Mouse (Mus musculus): ENCODE results near the gene H2-M10.3. TPM values are rescaled to one million over a fixed set of nuclear protein-coding genes. Genes with fewer than 3 reads are reported as not detected.

H2-M10.3 gene
- polyA plus RNA-seq (2014; fragmentation: Illumina TruSeq; extraction: RNeasy Lipid Tissue Mini Kit (QIAGEN cat#74804); ENCODE audit: low read depth, low replicate concordance), result not detected

DNA sequence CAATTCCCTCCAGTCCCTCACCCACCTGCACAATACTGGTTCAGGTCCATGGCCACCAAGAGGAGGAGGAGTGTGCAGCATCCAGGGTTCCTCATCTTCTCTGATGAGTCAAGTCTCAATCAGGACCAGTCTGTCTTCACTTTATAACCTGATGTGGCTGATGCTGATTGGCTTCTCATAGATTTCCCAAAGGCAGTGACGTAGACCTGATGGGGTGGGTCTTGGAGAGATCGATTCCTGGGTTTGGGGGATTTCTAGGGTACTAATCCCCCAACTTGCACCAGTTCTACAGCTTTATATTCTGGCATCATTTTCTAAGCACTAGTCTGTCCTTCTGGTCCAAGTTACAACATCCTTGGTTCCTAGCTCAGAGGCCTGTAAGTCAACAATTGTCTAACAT is at the start of gene H2-M10.3:
TSS of gene H2-M10.3 (minus strand) at position 101 of the 400 bp plus-strand sequence.

DNA sequence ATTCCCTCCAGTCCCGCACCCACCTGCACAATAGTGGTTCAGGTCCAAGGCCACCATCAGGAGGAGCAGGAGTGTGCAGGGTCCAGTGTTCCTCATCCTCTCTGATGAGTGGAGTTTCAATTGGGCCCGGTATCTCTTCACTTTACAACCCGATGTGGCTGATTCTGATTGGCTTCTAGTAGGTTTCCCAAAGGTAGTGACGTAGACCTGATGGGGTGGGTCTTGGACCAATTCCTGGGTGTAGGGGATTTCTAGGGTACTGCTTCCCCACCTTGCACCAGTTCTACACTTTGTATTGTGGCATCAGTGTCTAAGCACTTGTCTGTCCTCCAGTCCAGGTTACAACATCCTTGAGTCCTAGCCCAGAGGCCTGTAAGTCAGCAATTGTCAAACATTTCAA is 42.2 kb downstream of the H2-M10.3 start, which contains the start of gene H2-M10.1:
TSS of gene H2-M10.1 (minus strand) at position 101 of the 400 bp plus-strand sequence.

Other genes with a start within 250 kb of the H2-M10.3 start
- gene Gm19684, start 246.7 kb downstream of the H2-M10.3 start, polyA plus RNA-seq (2014; fragmentation: Illumina TruSeq; extraction: RNeasy Lipid Tissue Mini Kit (QIAGEN cat#74804); ENCODE audit: low read depth, low replicate concordance), result not detected
- not detected for gene Gm7030, start 239.0 kb downstream of the H2-M10.3 start, polyA plus RNA-seq (2014; fragmentation: Illumina TruSeq; extraction: RNeasy Lipid Tissue Mini Kit (QIAGEN cat#74804); ENCODE audit: low read depth, low replicate concordance)
- not detected for gene Gm8909, start 199.9 kb downstream of the H2-M10.3 start, polyA plus RNA-seq (2014; fragmentation: Illumina TruSeq; extraction: RNeasy Lipid Tissue Mini Kit (QIAGEN cat#74804); ENCODE audit: low read depth, low replicate concordance)
- gene H2-T3, start 178.1 kb downstream of the H2-M10.3 start, polyA plus RNA-seq (2014; fragmentation: Illumina TruSeq; extraction: RNeasy Lipid Tissue Mini Kit (QIAGEN cat#74804); ENCODE audit: low read depth, low replicate concordance), result not detected
- gene Rpp21, start 110.3 kb downstream of the H2-M10.3 start, polyA plus RNA-seq (2014; fragmentation: Illumina TruSeq; extraction: RNeasy Lipid Tissue Mini Kit (QIAGEN cat#74804); ENCODE audit: low read depth, low replicate concordance), result 3.7 TPM
- 10.6 TPM for gene Trim39, start 96.2 kb downstream of the H2-M10.3 start, polyA plus RNA-seq (2014; fragmentation: Illumina TruSeq; extraction: RNeasy Lipid Tissue Mini Kit (QIAGEN cat#74804); ENCODE audit: low read depth, low replicate concordance)
- gene H2-M10.2, start 81.9 kb downstream of the H2-M10.3 start, polyA plus RNA-seq (2014; fragmentation: Illumina TruSeq; extraction: RNeasy Lipid Tissue Mini Kit (QIAGEN cat#74804); ENCODE audit: low read depth, low replicate concordance), result not detected
- gene H2-M10.1, start 42.3 kb downstream of the H2-M10.3 start, polyA plus RNA-seq (2014; fragmentation: Illumina TruSeq; extraction: RNeasy Lipid Tissue Mini Kit (QIAGEN cat#74804); ENCODE audit: low read depth, low replicate concordance), result not detected
- gene H2-M10.4, start 93.9 kb upstream of the H2-M10.3 start, polyA plus RNA-seq (2014; fragmentation: Illumina TruSeq; extraction: RNeasy Lipid Tissue Mini Kit (QIAGEN cat#74804); ENCODE audit: low read depth, low replicate concordance), result not detected
- gene H2-M11, start 178.7 kb upstream of the H2-M10.3 start, polyA plus RNA-seq (2014; fragmentation: Illumina TruSeq; extraction: RNeasy Lipid Tissue Mini Kit (QIAGEN cat#74804); ENCODE audit: low read depth, low replicate concordance), result not detected